Mouse (Mus musculus): ENCODE results near the gene Oca2. TPM values are rescaled to one million over a fixed set of nuclear protein-coding genes. Genes with fewer than 3 reads are reported as not detected.

Oca2 gene
- polyA plus RNA-seq, 2 experiments = not detected

GRCm38 (mm10) chr7:56499767-56500166 lies 260.2 kb downstream of the Oca2 start:
- 10% methylated on average over 1 of the region's 1 CpGs for WGBS (ENCODE audit: insufficient replicate concordance)
- no peak overlapping the region for H3K9ac ChIP-seq (replicated peaks)
- no peak overlapping the region for H3K4me3 ChIP-seq (ENCODE audit: insufficient read depth in 1 of 2, low read depth in 2 of 2, low read length in 2 of 2)
- ATAC-seq (ENCODE audit: insufficient read depth) = no peak
- no peaks in the 10 kb centered on the region for H3K4me1 ChIP-seq (replicated peaks; ENCODE audit: control insufficient read depth in 2 of 2, insufficient read depth in 2 of 2, low read length in 1 of 2)
- TF ChIP-seq CTCF (IDR thresholded peaks at IDR 0.05; ENCODE audit: low read depth) (no peak), EP300 (IDR thresholded peaks at IDR 0.05; ENCODE audit: low read depth) (no peak)
- no peaks in the 10 kb centered on the region for H3K36me3 ChIP-seq (replicated peaks; ENCODE audit: control insufficient read depth, insufficient read depth, low read depth)
- no peak overlapping the region for H3K4me2 ChIP-seq (ENCODE audit: low read depth)
- no peaks in the 10 kb centered on the region for H3K9me3 ChIP-seq (ENCODE audit: control insufficient read depth, low read length)
- no peaks in the 10 kb centered on the region for H3K27me3 ChIP-seq (ENCODE audit: control insufficient read depth, insufficient read depth, low read length)
- DNase-seq (ENCODE audit: low read depth in 3 of 3, low spot score in 3 of 3) = no peak
- no peak overlapping the region for H3K27ac ChIP-seq

DNA sequence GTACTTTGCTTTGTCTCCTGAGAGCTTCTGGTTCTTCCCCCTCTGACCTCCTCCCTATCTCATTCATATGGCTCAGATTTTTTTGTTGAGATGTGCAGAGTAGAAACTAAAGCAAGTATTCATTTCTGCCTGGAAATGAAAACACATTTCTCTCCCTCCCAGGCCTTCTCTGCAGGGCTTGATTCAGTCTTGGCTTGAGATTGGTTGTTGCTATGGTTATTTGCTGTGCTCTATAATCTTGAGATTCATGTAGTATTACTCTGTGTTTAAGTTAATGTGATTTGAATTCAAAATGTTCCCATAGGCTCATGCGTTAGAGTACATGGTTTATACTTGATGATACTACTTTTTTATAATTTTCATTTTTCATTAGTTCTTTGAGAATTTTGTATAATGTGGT lies 260.9 kb downstream of the Oca2 start:
- 52% methylated on average over 1 of the region's 1 CpGs for WGBS (ENCODE audit: insufficient replicate concordance)
- Histone ChIP-seq H3K9ac (replicated peaks) (no peak overlapping the region), H3K36me3 (replicated peaks; ENCODE audit: control insufficient read depth, insufficient read depth, low read depth) (no peaks in the 10 kb centered on the region), H3K27me3 (ENCODE audit: control insufficient read depth, insufficient read depth, low read length) (no peaks in the 10 kb centered on the region), H3K4me2 (ENCODE audit: low read depth) (no peak overlapping the region), H3K27ac (no peak overlapping the region), H3K4me3 (ENCODE audit: insufficient read depth in 1 of 2, low read depth in 2 of 2, low read length in 2 of 2) (no peak overlapping the region), H3K4me1 (replicated peaks; ENCODE audit: control insufficient read depth in 2 of 2, insufficient read depth in 2 of 2, low read length in 1 of 2) (no peaks in the 10 kb centered on the region), H3K9me3 (ENCODE audit: control insufficient read depth, low read length) (no peaks in the 10 kb centered on the region)
- DNase-seq (ENCODE audit: low read depth in 3 of 3, low spot score in 3 of 3) = no peak
- TF ChIP-seq CTCF (IDR thresholded peaks at IDR 0.05; ENCODE audit: low read depth) (no peak), EP300 (IDR thresholded peaks at IDR 0.05; ENCODE audit: low read depth) (no peak)
- ATAC-seq (ENCODE audit: insufficient read depth) = no peak

GRCm38 (mm10) chr7:56518581-56518980 lies 279.0 kb downstream of the Oca2 start:
- H3K9me3 ChIP-seq (ENCODE audit: control insufficient read depth, low read length) = no peaks in the 10 kb centered on the region
- H3K36me3 ChIP-seq (replicated peaks; ENCODE audit: control insufficient read depth, insufficient read depth, low read depth) = no peaks in the 10 kb centered on the region
- H3K27me3 ChIP-seq (ENCODE audit: control insufficient read depth, insufficient read depth, low read length) = no peaks in the 10 kb centered on the region
- H3K4me3 ChIP-seq (ENCODE audit: insufficient read depth in 1 of 2, low read depth in 2 of 2, low read length in 2 of 2) = no peak overlapping the region
- no peak for ATAC-seq (ENCODE audit: insufficient read depth)
- no peak for DNase-seq (ENCODE audit: low read depth in 3 of 3, low spot score in 3 of 3)
- no peak overlapping the region for H3K4me2 ChIP-seq (ENCODE audit: low read depth)
- H3K27ac ChIP-seq = no peak overlapping the region
- WGBS (ENCODE audit: insufficient replicate concordance) = 43% methylated on average over 1 of the region's 1 CpGs
- no peaks in the 10 kb centered on the region for H3K4me1 ChIP-seq (replicated peaks; ENCODE audit: control insufficient read depth in 2 of 2, insufficient read depth in 2 of 2, low read length in 1 of 2)
- TF ChIP-seq CTCF (IDR thresholded peaks at IDR 0.05; ENCODE audit: low read depth) (no peak), EP300 (IDR thresholded peaks at IDR 0.05; ENCODE audit: low read depth) (no peak)
- H3K9ac ChIP-seq (replicated peaks) = no peak overlapping the region

DNA sequence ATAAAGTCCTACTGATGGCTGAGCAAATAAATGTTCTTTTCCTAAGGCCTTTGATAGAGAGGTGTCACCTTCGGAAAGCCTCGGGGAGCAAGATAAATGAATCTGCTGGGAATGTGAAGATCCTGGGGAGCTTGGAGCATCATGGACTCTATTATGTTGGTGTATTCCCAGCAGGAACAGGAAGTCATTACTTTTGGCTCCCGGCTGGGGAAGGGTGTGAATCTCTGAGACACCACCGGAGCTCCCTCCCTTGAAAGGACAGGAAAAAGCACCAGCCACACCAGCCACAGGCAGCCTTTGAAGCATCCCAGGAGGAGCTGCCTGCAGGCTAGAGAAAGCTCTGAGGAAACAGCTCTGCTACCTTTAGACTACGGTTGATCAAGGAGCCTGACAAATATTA lies 280.2 kb downstream of the Oca2 start:
- 8% methylated on average over 5 of the region's 5 CpGs for WGBS (ENCODE audit: insufficient replicate concordance)
- Histone ChIP-seq H3K4me3 (ENCODE audit: insufficient read depth in 1 of 2, low read depth in 2 of 2, low read length in 2 of 2) (no peak overlapping the region), H3K4me2 (ENCODE audit: low read depth) (no peak overlapping the region), H3K27ac (no peak overlapping the region), H3K27me3 (ENCODE audit: control insufficient read depth, insufficient read depth, low read length) (no peaks in the 10 kb centered on the region), H3K4me1 (replicated peaks; ENCODE audit: control insufficient read depth in 2 of 2, insufficient read depth in 2 of 2, low read length in 1 of 2) (no peaks in the 10 kb centered on the region), H3K9me3 (ENCODE audit: control insufficient read depth, low read length) (no peaks in the 10 kb centered on the region), H3K9ac (replicated peaks) (no peak overlapping the region), H3K36me3 (replicated peaks; ENCODE audit: control insufficient read depth, insufficient read depth, low read depth) (no peaks in the 10 kb centered on the region)
- TF ChIP-seq CTCF (IDR thresholded peaks at IDR 0.05; ENCODE audit: low read depth) (no peak), EP300 (IDR thresholded peaks at IDR 0.05; ENCODE audit: low read depth) (no peak)
- DNase-seq (ENCODE audit: low read depth in 3 of 3, low spot score in 3 of 3) (no peak), ATAC-seq (ENCODE audit: insufficient read depth) (no peak)

DNA sequence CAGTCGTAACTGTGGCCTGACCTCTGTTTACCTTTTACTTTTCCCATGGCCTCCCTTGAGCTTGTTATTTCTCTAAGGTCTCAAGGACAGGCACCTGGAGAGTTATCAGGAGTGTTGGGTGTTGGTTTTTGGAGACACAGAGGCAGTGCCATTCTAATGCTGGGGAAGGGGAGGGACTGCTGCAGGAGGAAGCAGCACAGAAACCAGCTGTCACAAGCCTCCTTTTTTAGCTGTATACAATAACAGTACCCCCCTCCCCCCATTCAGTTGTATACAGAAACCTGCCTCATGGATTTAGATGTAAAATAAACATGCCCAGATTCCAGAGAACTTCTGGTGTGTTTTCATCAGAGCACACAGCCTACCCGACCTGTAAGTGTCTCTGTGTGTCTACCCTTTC lies 295.3 kb downstream of the Oca2 start:
- Histone ChIP-seq H3K36me3 (replicated peaks; ENCODE audit: control insufficient read depth, insufficient read depth, low read depth) (no peaks in the 10 kb centered on the region), H3K4me3 (ENCODE audit: insufficient read depth in 1 of 2, low read depth in 2 of 2, low read length in 2 of 2) (no peak overlapping the region), H3K27me3 (ENCODE audit: control insufficient read depth, insufficient read depth, low read length) (no peaks in the 10 kb centered on the region), H3K9ac (replicated peaks) (no peak overlapping the region), H3K9me3 (ENCODE audit: control insufficient read depth, low read length) (no peaks in the 10 kb centered on the region), H3K4me1 (replicated peaks; ENCODE audit: control insufficient read depth in 2 of 2, insufficient read depth in 2 of 2, low read length in 1 of 2) (no peaks in the 10 kb centered on the region), H3K27ac (no peak overlapping the region), H3K4me2 (ENCODE audit: low read depth) (no peak overlapping the region)
- 46% methylated on average over 2 of the region's 2 CpGs for WGBS (ENCODE audit: insufficient replicate concordance)
- TF ChIP-seq EP300 (IDR thresholded peaks at IDR 0.05; ENCODE audit: low read depth) = no peak
- TF ChIP-seq CTCF (IDR thresholded peaks at IDR 0.05; ENCODE audit: low read depth) = no peak
- ATAC-seq (ENCODE audit: insufficient read depth) (no peak), DNase-seq (ENCODE audit: low read depth in 3 of 3, low spot score in 3 of 3) (no peak)

All from liver, embryonic 14.5 days (tissue).